Mouse (Mus musculus) heart, postnatal 0 days (tissue): ENCODE measurements at regions not wholly inside any gene's neighbourhood (a gene's known extent, or its start where the extent isn't known, plus 50 kb on each side); places are given as distances from the start of the nearest gene placed in this dataset.
A peak's percentile ranks its signal among the peaks of the same experiment; 100 is the strongest.

Experiments used
- ATAC-seq: fragments of 200-750 bp; cut with Nextera tagmentation; 2 replicates; pipeline ENCODE4 v1.8.0; 2017; ENCODE audit warnings: low read depth, moderate number of reproducible peaks, moderate library complexity; ENCODE audit not compliant: insufficient read depth
- DNase-seq: peaks from one replicate; pipeline ENCODE4 v3.0.0-alpha.2; 2016; ENCODE audit warnings: low spot score
- H3K27ac ChIP-seq: fragments of 300-500 bp; sonication (generic); 2 replicates; pipeline ENCODE4 v1.5.1; 2014; ENCODE audit warnings: low read depth, mild to moderate bottlenecking
- H3K27me3 ChIP-seq: fragments of 300-500 bp; sonication (generic); 2 replicates; pipeline ENCODE4 v1.6.1; 2014; ENCODE audit warnings: low read length, mixed read lengths; ENCODE audit not compliant: control insufficient read depth, insufficient read depth
- H3K36me3 ChIP-seq: fragments of 300-500 bp; sonication (generic); replicated peaks from 2 replicates; pipeline ENCODE4 v1.6.1; 2014; ENCODE audit warnings: low read length, mixed read lengths; ENCODE audit not compliant: control insufficient read depth, insufficient read depth
- H3K4me1 ChIP-seq: fragments of 300-500 bp; sonication (generic); 2 replicates; pipeline ENCODE4 v1.6.1; 2014; ENCODE audit warnings: antibody characterized with exemption; ENCODE audit not compliant: control insufficient read depth, insufficient read depth
- H3K4me2 ChIP-seq: fragments of 300-500 bp; sonication (generic); 2 replicates; pipeline ENCODE4 v1.6.1; 2014; ENCODE audit warnings: low read depth, mild to moderate bottlenecking, low read length, moderate library complexity
- H3K4me3 ChIP-seq: fragments of 300-500 bp; sonication (generic); 2 replicates; pipeline ENCODE4 v1.5.1; 2014; ENCODE audit warnings: low read depth, low read length
- H3K9ac ChIP-seq: fragments of 300-500 bp; sonication (generic); replicated peaks from 2 replicates; pipeline ENCODE4 v1.6.1; 2014; ENCODE audit warnings: low read depth, low read length, mixed read lengths
- H3K9me3 ChIP-seq: fragments of 300-500 bp; sonication (generic); replicated peaks from 2 replicates; pipeline ENCODE4 v1.6.1; 2016; ENCODE audit warnings: low read length; ENCODE audit not compliant: control insufficient read depth
- CTCF ChIP-seq: IDR thresholded peaks from 2 replicates; pipeline ENCODE4 v1.5.1; 2016; ENCODE audit warnings: antibody characterized with exemption, control low read depth, low read depth
- EP300 ChIP-seq: IDR thresholded peaks from 2 replicates; pipeline ENCODE4 v1.6.1; 2016; ENCODE audit warnings: antibody characterized with exemption, low read depth
- WGBS: fragments of 180-500 bp; shearing (Covaris S2); extraction: QIAGEN DNeasy Blood & Tissue Kit; methylation state at CpG from one replicate; pipeline ENCODE4 v1.1.7; 2014; 5-methylcytosine and 5-hydroxymethylcytosine counted together

DNA sequence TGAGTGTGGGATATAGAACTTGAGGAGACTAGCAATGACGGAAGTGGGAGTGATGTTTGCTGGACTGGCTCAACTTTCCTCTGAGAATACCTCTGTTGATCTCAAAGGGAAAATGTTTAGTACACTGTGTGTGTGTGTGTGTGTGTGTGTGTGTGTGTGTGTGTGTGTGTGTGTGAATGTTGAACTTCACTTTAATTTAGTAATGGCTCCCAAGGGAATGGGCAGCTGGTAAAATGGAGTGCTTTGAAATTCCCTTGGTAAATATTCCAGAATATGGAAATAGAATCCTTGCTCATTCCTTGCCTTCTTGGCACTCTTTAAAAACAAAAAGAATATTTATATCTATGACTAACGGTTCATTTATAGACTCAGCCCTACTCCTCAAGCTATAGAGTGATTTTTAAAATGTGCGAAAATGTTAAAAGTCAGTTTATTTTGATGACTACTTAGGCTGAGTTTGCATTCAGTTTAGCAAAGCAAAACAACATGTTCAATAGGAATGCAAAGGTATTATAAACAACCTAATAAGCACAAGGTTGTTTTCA, 287.6 kb upstream of the Pitrm1 start:
- no peak overlapping the region for H3K9ac ChIP-seq
- H3K27ac ChIP-seq, result no peak overlapping the region
- 74% methylated on average over 3 of the region's 3 CpGs for WGBS
- ATAC-seq, result no peak
- DNase-seq, result no peak
- H3K36me3 ChIP-seq, result no peaks in the 10 kb centered on the region
- no peaks in the 10 kb centered on the region for H3K9me3 ChIP-seq
- TF ChIP-seq EP300 (no peak), CTCF (no peak)
- no peak overlapping the region for H3K4me3 ChIP-seq
- no peak overlapping the region for H3K4me2 ChIP-seq
- no peaks in the 10 kb centered on the region for H3K4me1 ChIP-seq
- H3K27me3 ChIP-seq, result no peaks in the 10 kb centered on the region

- DNase-seq (no peak), ATAC-seq (no peak)
- Histone ChIP-seq H3K9ac (no peak overlapping the region), H3K4me3 (no peak overlapping the region), H3K36me3 (no peaks in the 10 kb centered on the region), H3K4me1 (no peaks in the 10 kb centered on the region), H3K9me3 (no peaks in the 10 kb centered on the region), H3K4me2 (no peak overlapping the region), H3K27me3 (no peaks in the 10 kb centered on the region), H3K27ac (no peak overlapping the region)
- TF ChIP-seq EP300 (no peak), CTCF (no peak)
- WGBS, result 78% methylated on average over 4 of the region's 4 CpGs
Observed at GRCm38 (mm10) chr13:6261458-6261857, 286.5 kb upstream of the Pitrm1 start.

- Histone ChIP-seq H3K4me1 (no peaks in the 10 kb centered on the region), H3K4me3 (no peak overlapping the region), H3K9ac (no peak overlapping the region), H3K9me3 (0 out of 2 replicates have a peak, but pooled peaks cover 3% of the 10 kb centered on the region), H3K36me3 (no peaks in the 10 kb centered on the region), H3K27me3 (no peaks in the 10 kb centered on the region), H3K27ac (no peak overlapping the region), H3K4me2 (no peak overlapping the region)
- TF ChIP-seq EP300, result no peak
- no peak for TF ChIP-seq CTCF
- ATAC-seq (no peak), DNase-seq (no peak)
- WGBS, result 92% methylated on average over 1 of the region's 1 CpGs
Observed at GRCm38 (mm10) chr13:6270546-6270945, 277.4 kb upstream of the Pitrm1 start.

- no peak for DNase-seq
- 56% methylated on average over 1 of the region's 1 CpGs for WGBS
- no peaks in the 10 kb centered on the region for H3K4me1 ChIP-seq
- H3K4me2 ChIP-seq, result no peak overlapping the region
- no peaks in the 10 kb centered on the region for H3K36me3 ChIP-seq
- no peak for ATAC-seq
- TF ChIP-seq CTCF (peak; percentile 23), EP300 (no peak)
- H3K9ac ChIP-seq, result no peak overlapping the region
- H3K4me3 ChIP-seq, result no peak overlapping the region
- no peak overlapping the region for H3K27ac ChIP-seq
- 0 out of 2 replicates have a peak, but pooled peaks cover 3% of the 10 kb centered on the region for H3K9me3 ChIP-seq
- no peaks in the 10 kb centered on the region for H3K27me3 ChIP-seq
Observed at GRCm38 (mm10) chr13:6272932-6273331, 275.0 kb upstream of the Pitrm1 start.

DNA sequence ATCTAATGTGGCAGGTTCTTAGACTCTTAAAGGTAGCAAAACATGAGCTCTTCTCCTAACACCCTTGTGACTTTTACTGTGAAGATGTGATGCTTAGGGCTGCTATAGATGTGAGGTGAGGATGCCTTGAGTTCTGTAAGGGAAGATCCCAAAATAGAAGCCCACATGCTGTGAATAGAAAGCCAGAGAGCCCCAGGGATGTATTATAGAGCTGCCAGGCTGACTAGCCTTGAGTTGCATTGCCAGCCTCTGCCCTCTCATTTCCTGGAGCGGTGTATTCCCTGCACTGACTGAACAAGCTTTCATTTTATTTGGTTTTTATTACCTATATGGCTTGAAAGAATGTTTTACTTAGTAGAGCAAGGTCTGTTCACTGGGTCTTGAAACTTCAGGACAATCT, 267.9 kb upstream of the Pitrm1 start:
- Histone ChIP-seq H3K9ac (no peak overlapping the region), H3K27ac (no peak overlapping the region), H3K4me3 (no peak overlapping the region), H3K27me3 (no peaks in the 10 kb centered on the region), H3K4me1 (no peaks in the 10 kb centered on the region), H3K9me3 (no peaks in the 10 kb centered on the region), H3K36me3 (no peaks in the 10 kb centered on the region), H3K4me2 (no peak overlapping the region)
- ATAC-seq (no peak), DNase-seq (no peak)
- 81% methylated on average over 1 of the region's 1 CpGs for WGBS
- TF ChIP-seq CTCF, result no peak
- no peak for TF ChIP-seq EP300

GRCm38 (mm10) chr13:6288109-6288508, 259.8 kb upstream of the Pitrm1 start:
- DNase-seq (no peak), ATAC-seq (no peak)
- Histone ChIP-seq H3K4me1 (no peaks in the 10 kb centered on the region), H3K36me3 (no peaks in the 10 kb centered on the region), H3K9me3 (no peaks in the 10 kb centered on the region), H3K9ac (no peak overlapping the region), H3K4me3 (no peak overlapping the region), H3K27me3 (no peaks in the 10 kb centered on the region), H3K4me2 (no peak overlapping the region), H3K27ac (no peak overlapping the region)
- TF ChIP-seq EP300, result no peak
- TF ChIP-seq CTCF, result no peak
- 76% methylated on average over 6 of the region's 6 CpGs for WGBS
